12 mouse cellular contexts compared by ENCODE assay signal in genomic region chr6:100146360-100146935, GRCm38 (mm10).
DNase-seq lines count a peak whose midpoint lies in the region; ATAC-seq lines count a peak whose summit lies in the region.
"Had no signal": no experiment of that assay in that cellular context is flagged by ENCODE, and none has a peak within 500 bp of the region (broad histone marks: within the 10 kb centered on the region; RNA-seq: fewer than 3 reads in every experiment).

No protein-coding gene starts in this region.

- H3K4me1 ChIP-seq in lung, embryonic 15.5 days, result peaks cover 42% of the 10 kb centered on the region
- H3K4me1 ChIP-seq in embryonic facial prominence, embryonic 13.5 days, result peaks cover 31% of the 10 kb centered on the region

- H3K9ac ChIP-seq in lung, embryonic 15.5 days, result no peak overlapping the region
- no peak overlapping the region for H3K9ac ChIP-seq in embryonic facial prominence, embryonic 13.5 days

- H3K36me3 ChIP-seq in lung, embryonic 15.5 days, result no peaks in the 10 kb centered on the region
- no peaks in the 10 kb centered on the region for H3K36me3 ChIP-seq in embryonic facial prominence, embryonic 13.5 days

- ATAC-seq in lung, embryonic 15.5 days (ENCODE audit: borderline replicate concordance, extremely low read depth, low FRiP score, low TSS enrichment), result 0 out of 2 replicates have a peak, but pooled peaks have one; percentile 16
- no peak for ATAC-seq in embryonic facial prominence, embryonic 13.5 days (ENCODE audit: insufficient number of reproducible peaks, insufficient read depth, low FRiP score, low TSS enrichment, low read depth)
- ATAC-seq: hindbrain, embryonic 16.5 days had no signal

- no peaks in the 10 kb centered on the region for H3K9me3 ChIP-seq in lung, embryonic 15.5 days
- H3K9me3 ChIP-seq in embryonic facial prominence, embryonic 13.5 days, result no peaks in the 10 kb centered on the region

- peak; percentile 34 to 36 for DNase-seq in frontal cortex, postnatal 36 days (ENCODE audit: low spot score in 2 of 2)
- DNase-seq in frontal cortex, postnatal 10 days (ENCODE audit: low spot score in 2 of 2), result no peak
- no peak for DNase-seq in lung, adult 18-20 months
- peak; percentile 66 to 67 for DNase-seq in right cerebral cortex, postnatal 10 days (ENCODE audit: low spot score in 2 of 2)
- DNase-seq in embryo, embryonic 9.5 days (ENCODE audit: extremely low spot score), result no peak
- no peak for DNase-seq in layer of hippocampus, postnatal 25 days (ENCODE audit: extremely low spot score in 1 of 2, low spot score in 1 of 2)
- DNase-seq: embryo, embryonic 11 days; kidney, postnatal 25 days had no signal

- no peak overlapping the region for H3K27ac ChIP-seq in lung, embryonic 15.5 days
- H3K27ac ChIP-seq in embryonic facial prominence, embryonic 13.5 days, result peak overlapping the region; percentile 8; the same call in 1 of the 2 replicates
- H3K27ac ChIP-seq: macrophage had no signal

- no peak overlapping the region for H3K4me3 ChIP-seq in lung, embryonic 15.5 days
- H3K4me3 ChIP-seq in embryonic facial prominence, embryonic 13.5 days, result no peak overlapping the region

- no peaks in the 10 kb centered on the region for H3K27me3 ChIP-seq in lung, embryonic 15.5 days
- peaks cover 4% of the 10 kb centered on the region; the same call in 1 of the 2 replicates for H3K27me3 ChIP-seq in embryonic facial prominence, embryonic 13.5 days

- no peak overlapping the region for H3K4me2 ChIP-seq in lung, embryonic 15.5 days
- H3K4me2 ChIP-seq in embryonic facial prominence, embryonic 13.5 days, result no peak overlapping the region

- 48% methylated on average over 5 of the region's 5 CpGs for WGBS in lung, embryonic 15.5 days
- 29% methylated on average over 5 of the region's 5 CpGs for WGBS in embryonic facial prominence, embryonic 13.5 days

Comparison
In these comparisons a context has a peak if more than half of its experiments do, and no peak if none do; other contexts are left out.
1. DNase-seq: peak in frontal cortex, postnatal 36 days (2 of 2) and right cerebral cortex, postnatal 10 days (2 of 2); none in frontal cortex, postnatal 10 days (0 of 2), lung, adult 18-20 months (0 of 2), embryo, embryonic 9.5 days (single experiment) and layer of hippocampus, postnatal 25 days (0 of 2).